Mouse (Mus musculus) urinary bladder, postnatal 4 days (tissue): ENCODE measurements around the gene Hoxb5.

Experiments used
- DNase-seq, 2 experiments: peaks; one replicate each; pipeline ENCODE4 v3.0.0; 2021 to 2022; ENCODE audit warnings: low spot score in 2 of 2

The Hoxb5 gene

GRCm38 (mm10) chr11:96288455-96289221 is 14.5 kb upstream of the Hoxb5 start:
- no peak for DNase-seq

DNA sequence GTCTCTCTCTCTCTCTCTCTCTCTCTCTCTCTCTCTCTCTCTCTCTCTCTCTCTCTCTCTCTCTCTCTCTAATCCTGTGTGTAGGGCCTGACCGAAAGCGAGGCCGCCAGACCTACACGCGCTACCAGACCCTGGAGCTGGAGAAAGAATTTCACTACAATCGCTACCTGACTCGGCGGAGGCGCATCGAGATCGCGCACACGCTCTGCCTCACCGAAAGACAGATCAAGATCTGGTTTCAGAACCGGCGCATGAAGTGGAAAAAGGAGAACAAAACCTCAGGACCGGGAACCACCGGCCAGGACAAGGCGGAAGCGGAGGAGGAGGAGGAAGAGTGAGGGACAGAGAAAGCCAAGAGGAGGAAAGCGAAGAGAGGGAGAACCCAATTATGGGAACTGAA is 13.8 kb upstream of the Hoxb5 start:
- no peak for DNase-seq

DNA sequence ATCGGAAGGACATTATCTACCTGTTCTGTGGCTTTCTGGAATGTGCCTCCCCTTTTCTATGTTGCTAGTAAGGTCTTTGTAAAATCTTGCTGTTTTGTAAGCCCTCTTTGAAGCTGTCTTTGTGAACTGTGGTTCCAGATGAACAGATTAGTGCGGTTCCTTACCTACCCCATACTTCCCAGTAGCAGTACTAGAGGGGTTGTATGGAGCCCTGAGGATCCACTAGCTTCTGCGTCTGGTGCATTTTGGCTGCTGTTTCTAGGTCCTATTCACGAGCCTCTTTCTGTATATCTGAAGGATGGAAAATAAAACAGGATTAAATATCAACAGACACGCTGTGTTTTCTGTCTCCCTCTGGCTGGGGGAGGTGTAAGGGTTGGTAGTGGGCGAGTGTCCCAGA is 13.3 kb upstream of the Hoxb5 start:
- DNase-seq, result no peak

DNA sequence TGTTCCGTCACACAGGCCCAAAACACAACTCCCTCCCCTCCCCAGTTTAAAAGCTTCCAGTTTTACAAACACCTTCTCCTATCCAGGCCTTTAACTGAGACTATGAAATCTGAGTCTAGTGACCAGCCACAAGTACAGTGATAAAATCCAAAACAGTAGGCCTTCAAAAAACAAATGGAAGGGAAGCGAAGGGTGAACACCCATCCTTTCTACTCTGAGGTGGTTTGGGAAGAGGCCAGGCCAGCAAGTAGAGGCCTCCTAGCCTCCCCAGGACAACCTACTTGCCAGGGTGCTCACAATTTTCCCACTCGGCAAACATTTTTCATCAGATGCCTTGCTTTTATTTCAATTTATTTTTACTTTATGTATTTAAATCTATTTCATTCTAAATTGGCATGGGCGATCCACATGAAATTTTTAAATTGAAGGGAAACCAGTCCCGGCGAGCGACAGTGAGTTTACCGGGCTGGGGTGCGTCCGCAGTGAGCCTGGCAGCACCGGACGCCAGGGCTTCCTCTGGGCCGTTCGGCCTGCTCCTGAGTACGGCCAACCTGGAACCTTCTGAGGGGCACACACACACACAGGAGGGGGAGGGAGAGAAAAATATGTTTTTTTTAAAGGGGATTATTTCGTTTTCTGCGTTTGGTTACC is 12.3 kb upstream of the Hoxb5 start:
- no peak for DNase-seq

DNA sequence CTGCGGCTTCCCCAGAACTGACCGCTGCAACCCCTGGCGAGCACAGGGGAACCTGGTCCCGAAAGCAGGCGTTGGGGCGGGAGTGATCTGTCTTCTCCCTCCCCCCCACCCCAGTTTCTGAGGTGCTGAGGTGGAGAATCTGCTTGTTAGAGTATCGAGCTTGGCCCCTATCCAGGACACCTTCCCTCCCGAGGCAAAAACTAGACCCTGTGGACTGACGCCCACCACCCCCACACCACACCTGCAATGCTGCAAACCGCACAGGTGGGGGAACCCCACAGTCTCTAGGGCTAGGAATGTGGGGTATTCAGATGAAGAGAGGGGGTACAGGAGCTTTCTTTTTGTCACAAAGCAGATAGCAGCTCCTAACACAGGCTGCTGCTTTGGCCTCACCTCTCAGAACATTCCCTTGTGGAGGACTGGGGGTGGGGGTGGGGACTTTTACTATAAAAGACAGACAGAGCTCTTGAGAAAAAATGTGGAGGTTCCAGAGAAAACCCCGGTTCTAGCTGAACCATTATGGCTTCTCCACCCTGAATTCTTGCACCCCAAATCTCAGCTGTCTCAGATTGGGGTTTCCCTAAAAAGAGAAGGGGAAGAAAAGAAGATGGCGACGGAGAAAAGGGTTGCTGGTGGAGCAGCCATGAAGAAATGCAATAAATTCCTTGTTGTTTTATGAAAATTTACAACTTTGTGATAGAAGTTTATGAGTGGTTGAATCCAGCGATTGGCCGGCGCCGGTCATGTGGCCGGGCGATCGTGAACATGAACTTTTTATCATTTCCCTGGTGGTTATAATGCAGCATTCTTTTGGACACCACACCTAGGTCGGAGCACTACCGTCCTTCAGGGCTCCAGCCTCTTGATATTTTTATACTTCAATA is 11.2 kb upstream of the Hoxb5 start, which contains the start of gene Hoxb6:
Gene Hoxb6 (plus strand): TSS at position 796 of the 884 bp plus-strand sequence.
- DNase-seq, result no peak

GRCm38 (mm10) chr11:96292565-96293301 is 10.4 kb upstream of the Hoxb5 start:
- no peak for DNase-seq

DNA sequence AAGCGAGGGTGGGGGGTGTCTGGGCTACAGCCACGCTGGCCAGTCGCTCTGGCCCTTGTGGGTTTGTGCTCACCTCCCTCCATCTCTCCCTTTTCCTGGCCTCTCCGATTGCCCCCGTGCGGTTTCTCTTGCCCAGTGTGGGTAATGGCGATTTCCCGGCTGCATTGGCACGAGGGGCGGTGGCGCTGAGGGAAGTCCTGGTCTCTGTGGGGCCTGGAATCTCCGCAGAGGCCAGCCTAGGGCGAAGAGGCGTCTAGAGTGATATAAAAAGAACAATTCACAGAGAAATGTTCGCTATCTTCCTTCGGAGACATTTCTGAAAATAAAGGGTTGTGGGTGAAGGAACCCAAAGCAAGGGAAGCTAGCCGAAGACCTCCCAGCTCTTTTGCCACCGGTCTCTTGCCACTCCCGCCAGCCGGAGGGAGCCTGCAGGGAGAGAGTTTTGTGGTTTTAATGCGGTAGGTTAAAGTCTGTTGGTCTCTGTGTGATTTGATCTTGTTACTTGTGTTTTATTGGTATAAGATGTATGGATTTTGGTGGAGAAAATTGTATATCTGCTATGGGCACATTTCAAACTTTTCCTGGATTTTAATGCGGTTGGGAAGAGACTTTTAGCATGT is 9.7 kb upstream of the Hoxb5 start:
- no peak for DNase-seq

- no peak for DNase-seq
Measured at GRCm38 (mm10) chr11:96294245-96295091, 8.7 kb upstream of the Hoxb5 start.

- no peak for DNase-seq
Measured at GRCm38 (mm10) chr11:96295092-96295835, 7.9 kb upstream of the Hoxb5 start.

GRCm38 (mm10) chr11:96296997-96297396 is 6.1 kb upstream of the Hoxb5 start:
- no peak for DNase-seq

GRCm38 (mm10) chr11:96297428-96297827 is 5.7 kb upstream of the Hoxb5 start:
- DNase-seq, result no peak

DNA sequence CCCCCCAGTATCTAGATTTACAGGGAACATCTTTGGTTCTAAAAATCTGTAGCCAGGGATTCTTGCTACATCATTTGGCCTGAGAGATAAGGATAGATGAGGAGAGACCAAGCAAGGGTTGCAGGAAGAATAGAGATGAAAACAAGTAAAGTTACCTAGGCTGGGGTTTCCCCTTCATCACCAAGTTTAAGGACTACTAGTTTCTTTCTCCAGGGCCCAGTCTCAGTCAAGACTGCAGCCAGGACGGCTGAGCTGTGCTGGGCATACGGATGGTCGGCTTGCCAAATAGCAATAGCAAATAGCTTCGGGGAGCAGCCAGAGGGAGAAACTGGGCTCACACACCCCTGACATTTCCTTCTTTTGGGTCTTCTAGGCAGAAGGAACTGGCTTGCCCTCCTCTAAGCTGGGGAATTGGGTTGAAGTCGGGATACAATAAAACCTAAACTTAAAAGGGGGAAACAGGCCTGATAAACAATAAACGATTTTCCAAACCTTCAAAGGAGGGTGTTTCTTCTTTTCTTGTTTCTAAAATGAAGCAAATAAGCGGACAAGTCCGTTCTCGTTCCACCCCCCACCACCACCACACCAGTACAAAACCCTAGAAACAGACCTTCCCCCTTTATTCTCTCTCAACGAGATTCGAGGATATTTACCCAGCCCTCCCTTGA is 5.0 kb upstream of the Hoxb5 start:
- DNase-seq, result no peak

GRCm38 (mm10) chr11:96298895-96299667 is 4.1 kb upstream of the Hoxb5 start:
- no peak for DNase-seq

DNA sequence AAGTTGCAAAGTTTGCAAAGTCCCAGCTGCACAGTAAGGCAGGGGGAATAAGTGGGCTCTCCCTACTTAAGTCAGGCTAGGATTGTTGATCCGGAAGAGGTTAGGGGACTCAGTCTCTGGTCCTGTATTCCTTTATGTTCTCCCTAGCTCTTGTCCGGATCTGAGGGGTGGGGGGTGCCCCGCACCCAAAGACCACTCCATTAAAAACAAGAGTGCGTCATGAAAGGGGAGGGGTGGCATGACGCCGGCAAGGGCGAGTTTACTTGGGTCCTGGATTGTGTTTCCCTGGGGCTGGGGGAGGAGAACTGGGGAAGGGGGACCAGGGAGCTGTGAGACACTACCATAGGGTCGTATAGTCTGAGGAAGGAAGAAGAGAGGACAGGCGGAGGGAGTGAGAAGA is 3.4 kb upstream of the Hoxb5 start:
- no peak for DNase-seq

DNA sequence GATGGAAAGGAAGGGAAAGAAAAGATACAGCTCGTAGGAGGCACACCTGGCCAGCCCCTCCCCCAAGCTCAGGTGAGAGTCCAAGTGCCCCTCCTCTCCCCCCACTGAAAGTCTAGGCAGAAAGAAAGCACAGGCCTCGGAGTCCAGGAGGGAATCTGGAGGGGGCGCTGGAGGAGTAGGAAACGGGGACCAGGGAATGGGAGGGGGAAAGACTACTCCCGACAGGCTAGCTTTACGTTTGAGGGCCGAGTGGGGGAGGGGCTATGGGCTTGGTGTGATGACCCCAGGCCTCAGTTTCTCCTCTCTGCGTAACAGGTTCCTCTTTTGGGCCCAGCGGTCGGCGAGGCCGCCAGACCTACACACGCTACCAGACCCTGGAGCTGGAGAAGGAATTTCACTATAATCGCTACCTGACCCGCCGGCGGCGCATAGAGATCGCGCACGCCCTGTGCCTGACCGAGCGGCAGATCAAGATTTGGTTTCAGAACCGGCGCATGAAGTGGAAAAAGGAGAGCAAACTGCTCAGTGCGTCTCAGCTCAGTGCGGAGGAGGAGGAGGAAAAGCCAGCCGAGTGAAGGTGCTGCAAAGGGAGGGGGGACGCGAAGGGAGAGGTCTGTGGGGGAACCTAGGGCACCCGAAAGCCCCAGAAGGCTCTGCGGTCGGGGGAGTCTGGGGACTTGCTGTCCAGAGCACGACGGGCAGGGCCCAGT is 2.6 kb upstream of the Hoxb5 start:
- DNase-seq, result no peak

DNA sequence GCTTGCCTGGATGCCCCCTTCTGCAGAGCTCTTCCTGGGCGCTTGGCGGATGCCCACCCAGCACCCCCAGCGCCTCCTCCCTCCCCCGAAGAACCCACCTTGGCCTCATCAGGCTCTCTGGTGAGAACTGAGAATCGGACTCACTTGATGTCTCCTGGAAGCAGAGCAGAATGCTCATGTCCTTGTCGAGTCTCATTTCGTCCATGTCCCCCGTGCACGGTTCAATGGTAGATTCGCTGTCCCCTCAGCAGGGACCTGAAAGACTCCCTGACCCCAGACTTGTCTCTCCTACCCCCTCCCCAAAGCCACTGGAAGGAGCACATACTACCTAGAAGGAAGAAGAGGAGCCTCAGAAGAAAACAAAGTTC is 2.1 kb upstream of the Hoxb5 start:
- no peak for DNase-seq

GRCm38 (mm10) chr11:96301837-96302236 is 1.3 kb upstream of the Hoxb5 start:
- DNase-seq, result no peak
